Mouse (Mus musculus) E14TG2a.4 (cell line): ENCODE data around the gene Gm7929.
"Not testable (repeated sequence)": the region's sequence is repeated elsewhere in the genome, so short reads cannot be mapped to it uniquely, and the experiment has no call there.

Source experiments
- CTCF ChIP-seq: conservative IDR thresholded peaks from 2 replicates; pipeline ENCODE4 v1.5.1; 2014; ENCODE audit warnings: low read length
- NANOG ChIP-seq: IDR thresholded peaks from 2 replicates; pipeline ENCODE4 v1.6.1; 2014; ENCODE audit warnings: borderline replicate concordance, low read length, mixed read lengths
- POU5F1 ChIP-seq: IDR thresholded peaks from 2 replicates; pipeline ENCODE4 v1.6.1; 2014; ENCODE audit warnings: low read length, borderline replicate concordance

- TF ChIP-seq CTCF, POU5F1, NANOG: not testable (repeated sequence)
These were observed 21.9 kb upstream of the Gm7929 start, which contains the start of gene Gm47189 for GRCm38 (mm10) chr14:41772341-41772740.
